Mouse (Mus musculus): ENCODE results near the gene Rhbdf1.

The Rhbdf1 gene

DNA sequence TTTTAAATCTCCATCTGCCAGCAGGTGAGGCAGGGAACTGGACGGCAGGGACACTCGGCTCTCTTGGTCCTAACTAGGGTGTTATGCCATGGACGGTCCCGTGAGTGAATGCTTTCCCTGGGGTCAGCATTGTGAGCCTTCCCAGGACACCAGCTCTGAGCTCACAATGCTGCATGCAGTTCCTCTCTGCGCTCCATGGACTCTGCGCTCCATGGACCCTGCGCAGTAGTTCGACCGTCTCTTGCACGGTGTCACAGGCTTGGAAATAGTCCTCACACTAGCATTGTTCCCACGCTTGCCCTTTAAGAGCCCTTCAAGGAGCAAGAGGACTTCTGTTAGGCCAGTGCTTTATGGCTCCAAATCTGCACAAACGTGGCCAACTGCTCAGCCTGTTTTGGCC lies 33.2 kb downstream of the Rhbdf1 start:
- DNase-seq: no peak

DNA sequence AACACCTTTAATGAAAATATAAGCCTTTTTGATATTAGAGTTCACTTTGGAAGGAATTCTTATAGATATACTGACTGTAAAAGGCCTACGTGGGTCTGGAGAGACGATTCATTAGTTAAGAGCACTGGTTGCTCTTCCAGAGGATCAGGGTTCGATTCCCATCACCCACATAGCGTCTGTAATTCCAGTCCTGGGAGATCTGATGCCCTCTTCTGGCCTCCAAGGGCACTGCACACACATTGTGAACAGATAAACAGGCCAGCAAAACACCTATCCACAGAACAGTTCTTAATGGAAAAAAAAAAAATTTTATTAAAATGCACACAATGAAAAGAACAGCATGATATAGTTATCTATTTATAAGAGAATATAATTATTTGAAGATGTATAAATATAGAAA lies 34.8 kb downstream of the Rhbdf1 start:
- DNase-seq: no peak

- no peak for DNase-seq
Measured at GRCm38 (mm10) chr11:32186031-32186430, 36.1 kb downstream of the Rhbdf1 start.

DNA sequence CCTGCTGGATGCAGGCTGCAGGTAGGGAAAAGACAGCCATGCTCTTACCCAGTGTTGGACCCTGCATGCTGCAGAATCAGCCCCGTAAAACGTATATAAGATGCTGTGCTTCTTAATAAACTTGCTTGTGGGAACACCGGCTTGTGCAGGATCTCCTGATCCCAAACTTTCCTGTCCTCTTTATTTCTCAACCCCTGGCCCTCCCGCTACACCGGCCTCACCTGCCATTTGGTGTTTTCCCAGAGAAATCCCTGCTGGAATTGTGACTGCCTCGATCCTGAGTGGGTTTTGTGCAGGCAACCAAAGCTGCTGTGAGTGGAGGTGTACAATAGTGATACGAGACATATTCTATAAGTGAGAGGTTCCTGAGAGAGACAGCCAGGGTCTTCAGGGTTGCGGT lies 37.6 kb downstream of the Rhbdf1 start:
- DNase-seq: no peak

DNA sequence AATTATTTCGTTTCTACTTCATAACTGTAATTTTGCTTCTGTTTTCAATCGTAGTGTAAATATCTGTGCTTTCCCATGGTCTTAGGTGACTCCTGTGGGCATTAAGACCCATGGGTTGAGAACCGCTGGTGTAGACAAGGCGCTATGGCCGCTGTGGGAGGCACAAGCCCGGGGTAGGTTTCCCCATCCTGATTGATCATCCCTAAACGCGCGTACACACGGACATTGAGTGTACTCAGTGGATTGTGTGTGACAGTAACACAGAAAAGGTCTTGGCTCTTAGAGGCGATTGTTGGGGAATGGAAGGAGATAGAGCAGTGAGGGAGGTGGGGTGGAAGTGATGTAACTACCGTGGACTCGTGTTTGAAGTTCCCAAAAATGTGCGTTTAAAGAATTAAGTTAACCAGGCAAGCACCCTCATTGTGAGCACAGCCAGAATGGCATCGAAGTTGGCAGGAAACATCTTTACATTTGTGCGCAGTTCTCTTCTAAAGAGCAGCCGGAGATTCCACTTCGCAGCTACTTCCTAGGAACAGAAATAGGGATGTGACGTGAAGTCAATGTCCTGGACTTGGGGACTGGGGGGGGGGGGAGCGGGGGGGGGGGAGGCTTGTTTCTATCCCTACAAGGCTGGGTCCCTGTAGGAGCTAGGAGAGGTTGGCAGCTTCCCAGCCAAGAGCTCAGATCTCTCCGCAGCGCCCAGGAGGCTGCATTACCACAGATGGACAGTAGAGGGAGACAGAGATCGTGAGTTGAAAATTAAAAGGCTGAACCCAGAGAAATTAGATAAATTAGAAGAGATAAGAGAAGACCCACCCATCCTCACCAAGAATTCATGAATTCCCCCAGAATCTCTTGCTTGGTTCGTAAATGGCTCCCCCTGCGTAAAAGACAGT lies 39.9 kb downstream of the Rhbdf1 start:
- peak; percentile 85 for DNase-seq

GRCm38 (mm10) chr11:32181246-32181645 lies 40.9 kb downstream of the Rhbdf1 start:
- DNase-seq: no peak

GRCm38 (mm10) chr11:32178506-32178905 lies 43.6 kb downstream of the Rhbdf1 start:
- no peak for DNase-seq

- no peak for DNase-seq
Measured at GRCm38 (mm10) chr11:32166683-32167082, 55.4 kb downstream of the Rhbdf1 start.

DNA sequence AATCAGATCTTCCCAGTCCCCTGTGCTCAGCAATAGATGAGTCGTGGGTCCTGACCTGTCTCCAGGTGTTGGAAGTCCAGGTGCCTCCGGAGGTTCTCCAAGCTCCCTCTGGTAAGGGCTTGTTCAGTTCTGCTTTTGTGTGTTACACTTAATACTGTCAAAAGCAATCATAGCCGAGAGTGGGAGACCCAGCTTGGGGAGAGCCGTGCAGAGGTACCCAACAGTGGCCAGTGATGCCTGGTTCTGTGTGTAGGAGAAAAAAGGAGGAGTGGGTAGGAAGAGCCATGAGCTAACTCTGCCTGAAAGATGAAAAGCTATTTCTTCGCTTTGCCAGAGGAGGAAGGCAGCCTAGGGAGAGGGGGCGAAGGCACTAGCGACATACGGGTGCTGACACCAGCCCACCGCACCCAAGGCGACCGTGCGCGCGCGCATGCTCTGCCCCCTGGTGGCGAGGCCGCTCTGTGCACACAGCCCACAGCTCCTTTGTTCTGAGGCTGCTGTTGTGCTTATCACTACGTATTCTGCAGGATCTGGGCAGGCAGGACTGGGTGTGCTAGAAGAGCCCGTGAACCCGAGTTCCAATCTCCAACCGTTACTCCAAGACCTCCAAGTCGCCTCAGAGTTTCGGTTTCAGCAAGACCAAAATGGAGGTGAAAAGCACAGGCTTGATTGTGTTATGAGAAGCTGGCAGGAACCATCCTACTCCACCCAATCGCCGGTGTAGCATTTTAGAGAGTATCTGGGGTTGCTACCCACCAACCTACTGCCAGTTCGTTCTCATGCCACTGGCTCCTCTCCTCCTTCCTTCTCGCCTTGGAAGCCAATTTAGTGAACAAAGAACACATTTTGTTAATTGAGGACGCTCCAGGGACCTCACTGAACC lies 59.9 kb downstream of the Rhbdf1 start:
- DNase-seq: peak; percentile 58

GRCm38 (mm10) chr11:32161500-32161899 lies 60.6 kb downstream of the Rhbdf1 start:
- peak; percentile 45 for DNase-seq

DNA sequence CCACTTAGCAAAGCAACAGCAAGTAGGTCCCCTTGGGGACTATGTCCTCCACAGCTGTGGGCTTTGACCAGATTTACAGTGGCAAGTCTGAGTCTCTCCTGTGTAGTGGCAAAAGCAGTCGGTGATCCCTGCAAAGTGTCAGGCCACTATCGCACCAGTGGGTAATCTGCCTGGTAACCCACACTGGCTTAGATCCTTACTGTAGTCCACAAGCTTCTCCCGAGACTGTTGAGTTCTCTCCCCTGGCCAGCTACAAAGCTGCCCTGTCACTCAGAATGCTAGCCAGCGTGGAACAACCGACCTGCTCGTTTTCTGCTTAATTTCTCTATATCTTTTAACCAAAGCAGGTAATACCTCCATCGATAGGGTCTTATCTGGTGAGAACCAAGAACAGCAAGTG lies 61.8 kb downstream of the Rhbdf1 start:
- no peak for DNase-seq

Measured in kidney, adult 9 months (tissue).